Mouse (Mus musculus) midbrain, embryonic 15.5 days (tissue): ENCODE results near the gene Sulf2. TPM values are rescaled to one million over a fixed set of nuclear protein-coding genes. Genes with fewer than 3 reads are reported as not detected.

Experiments
- ATAC-seq: fragments of 200-750 bp; cut with Nextera tagmentation; replicated peaks from 2 replicates; pipeline ENCODE4 v1.8.0; 2017; ENCODE audit warnings: moderate TSS enrichment
- H3K27ac ChIP-seq: fragments of 300-500 bp; sonication (generic); 2 replicates; pipeline ENCODE4 v1.5.1; 2015; ENCODE audit warnings: mild to moderate bottlenecking, inconsistent platforms
- H3K27me3 ChIP-seq: fragments of 300-500 bp; sonication (generic); replicated peaks from 2 replicates; pipeline ENCODE4 v1.6.1; 2015; ENCODE audit warnings: inconsistent platforms
- H3K36me3 ChIP-seq: fragments of 300-500 bp; sonication (generic); replicated peaks from 2 replicates; pipeline ENCODE4 v1.6.1; 2015; ENCODE audit warnings: inconsistent platforms
- H3K4me1 ChIP-seq: fragments of 300-500 bp; sonication (generic); 2 replicates; pipeline ENCODE4 v1.6.1; 2015; ENCODE audit warnings: inconsistent platforms
- H3K4me2 ChIP-seq: fragments of 300-500 bp; sonication (generic); 2 replicates; pipeline ENCODE4 v1.6.1; 2015; ENCODE audit warnings: inconsistent platforms, mild to moderate bottlenecking, moderate library complexity
- H3K4me3 ChIP-seq: fragments of 300-500 bp; sonication (generic); 2 replicates; pipeline ENCODE4 v1.5.1; 2015; ENCODE audit warnings: mild to moderate bottlenecking, inconsistent platforms
- H3K9ac ChIP-seq: fragments of 300-500 bp; sonication (generic); 2 replicates; pipeline ENCODE4 v1.6.1; 2015; ENCODE audit warnings: mild to moderate bottlenecking, inconsistent platforms
- H3K9me3 ChIP-seq: fragments of 300-500 bp; sonication (generic); 2 replicates; pipeline ENCODE4 v1.6.1; 2016; ENCODE audit warnings: inconsistent platforms
- WGBS: fragments of 180-500 bp; shearing (Covaris S2); methylation state at CpG from one replicate; pipeline ENCODE4 v1.1.7; 2015; ENCODE audit warnings: mixed read lengths; 5-methylcytosine and 5-hydroxymethylcytosine counted together
- polyA plus RNA-seq: library from polyadenylated mRNA; unstranded; fragments of >200 nt; fragmentation: Nextera tagmentation; extraction: Ambion mirVana; gene quantifications from 2 replicates; pipeline ENCODE4 v1.2.1, GENCODE M21; 2015

Sulf2 gene
- polyA plus RNA-seq, 1 experiment from 2014 or later = 108 TPM

GRCm38 (mm10) chr2:166059684-166060423, 95.6 kb downstream of the Sulf2 start:
- Histone ChIP-seq H3K4me3 (no peak overlapping the region), H3K27me3 (no peaks in the 10 kb centered on the region), H3K9ac (no peak overlapping the region), H3K36me3 (peaks cover 37% of the 10 kb centered on the region), H3K27ac (no peak overlapping the region), H3K4me1 (no peaks in the 10 kb centered on the region), H3K9me3 (no peaks in the 10 kb centered on the region), H3K4me2 (no peak overlapping the region)
- whole genome bisulfite sequencing = 74% methylated on average over 7 of the region's 7 CpGs
- ATAC-seq = no peak

GRCm38 (mm10) chr2:166054002-166054539, 101.4 kb downstream of the Sulf2 start:
- Histone ChIP-seq H3K4me3 (no peak overlapping the region), H3K9me3 (no peaks in the 10 kb centered on the region), H3K4me2 (no peak overlapping the region), H3K27ac (no peak overlapping the region), H3K9ac (no peak overlapping the region), H3K36me3 (peaks cover 23% of the 10 kb centered on the region; the same call in 1 of the 2 replicates), H3K4me1 (no peaks in the 10 kb centered on the region), H3K27me3 (no peaks in the 10 kb centered on the region)
- WGBS = 94% methylated on average over 14 of the region's 14 CpGs
- ATAC-seq = no peak

DNA sequence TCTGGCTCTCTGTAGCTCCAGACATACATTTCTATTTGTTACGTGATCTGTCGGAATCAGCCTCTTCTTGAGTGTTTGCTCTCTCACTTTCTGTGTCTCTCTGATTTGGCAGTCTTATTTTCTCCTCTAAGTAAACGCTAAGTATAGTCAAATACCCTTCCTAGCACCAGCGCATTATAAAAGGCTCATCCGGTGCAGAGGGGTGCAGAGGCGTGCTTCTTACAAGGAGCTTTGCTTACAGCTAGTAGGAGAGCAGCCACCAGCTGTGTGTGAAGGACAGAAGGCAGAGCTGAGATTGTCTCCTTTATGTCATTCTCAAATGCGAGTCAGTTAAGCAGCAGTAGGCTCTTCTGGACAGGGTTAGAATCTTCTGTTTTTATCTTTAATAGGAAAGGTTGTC, 103.5 kb downstream of the Sulf2 start:
- H3K9me3 ChIP-seq = no peaks in the 10 kb centered on the region
- no peaks in the 10 kb centered on the region for H3K27me3 ChIP-seq
- H3K4me1 ChIP-seq = no peaks in the 10 kb centered on the region
- H3K4me2 ChIP-seq = no peak overlapping the region
- WGBS = 89% methylated on average over 7 of the region's 7 CpGs
- no peak overlapping the region for H3K27ac ChIP-seq
- no peak overlapping the region for H3K9ac ChIP-seq
- H3K36me3 ChIP-seq = peaks cover 27% of the 10 kb centered on the region; the same call in 1 of the 2 replicates
- no peak for ATAC-seq
- H3K4me3 ChIP-seq = no peak overlapping the region

DNA sequence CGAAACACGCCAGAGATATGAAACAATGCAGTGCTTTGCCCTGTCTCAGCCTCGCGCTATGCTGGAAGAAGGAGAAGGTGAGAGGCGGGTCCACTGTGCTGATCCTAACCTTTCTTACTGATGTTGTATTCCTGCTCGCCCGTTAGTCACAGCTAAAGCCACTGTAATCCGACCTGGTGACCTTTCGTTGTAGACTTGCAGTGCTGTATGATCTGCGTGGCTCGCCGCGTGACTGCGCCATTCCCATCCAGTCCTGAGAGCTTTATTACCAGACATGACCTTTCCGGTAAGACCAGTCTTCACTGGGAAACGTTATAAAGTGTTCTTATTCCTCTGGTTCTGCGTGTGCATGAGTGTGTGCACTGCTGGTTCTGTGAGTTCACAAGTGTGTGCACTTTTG, 104.0 kb downstream of the Sulf2 start:
- no peak overlapping the region for H3K4me2 ChIP-seq

DNA sequence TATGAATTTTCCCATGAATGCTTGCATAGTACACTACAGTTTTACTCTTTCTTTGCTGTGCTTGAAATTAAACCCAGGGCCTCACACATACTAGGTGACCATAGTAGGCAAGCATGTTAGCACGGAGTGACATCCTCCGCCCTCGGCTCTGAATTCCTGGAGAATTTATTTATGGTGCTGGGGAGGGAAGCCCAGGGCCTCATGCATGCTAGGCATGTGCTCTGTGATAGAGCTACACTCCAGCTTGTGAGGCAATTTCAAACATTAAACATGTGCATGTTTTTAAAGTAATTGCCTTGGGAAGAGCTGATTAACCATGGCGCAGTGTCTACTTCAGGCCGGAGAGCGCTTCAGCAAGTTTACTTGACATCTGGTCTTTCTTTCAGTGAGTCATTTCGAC, 106.6 kb downstream of the Sulf2 start:
- Histone ChIP-seq H3K4me1 (0 out of 2 replicates have a peak, but pooled peaks cover 2% of the 10 kb centered on the region), H3K9ac (no peak overlapping the region), H3K4me3 (no peak overlapping the region), H3K36me3 (peaks cover 14% of the 10 kb centered on the region; the same call in 1 of the 2 replicates), H3K9me3 (no peaks in the 10 kb centered on the region), H3K27ac (no peak overlapping the region), H3K4me2 (no peak overlapping the region), H3K27me3 (no peaks in the 10 kb centered on the region)
- ATAC-seq = no peak
- 87% methylated on average over 7 of the region's 7 CpGs for WGBS

More for the DNA sequence above, 104.0 kb downstream of the Sulf2 start:
- Histone ChIP-seq H3K4me1 (no peaks in the 10 kb centered on the region), H3K9ac (no peak overlapping the region), H3K36me3 (peaks cover 27% of the 10 kb centered on the region; the same call in 1 of the 2 replicates), H3K9me3 (no peaks in the 10 kb centered on the region), H3K27me3 (no peaks in the 10 kb centered on the region), H3K27ac (no peak overlapping the region), H3K4me3 (no peak overlapping the region)
- ATAC-seq = no peak
- 89% methylated on average over 17 of the region's 17 CpGs for WGBS

- 92% methylated on average over 4 of the region's 4 CpGs for WGBS
- 0 out of 2 replicates have a peak, but pooled peaks cover 2% of the 10 kb centered on the region for H3K4me1 ChIP-seq
Measured at GRCm38 (mm10) chr2:166047931-166048330, 107.5 kb downstream of the Sulf2 start.

DNA sequence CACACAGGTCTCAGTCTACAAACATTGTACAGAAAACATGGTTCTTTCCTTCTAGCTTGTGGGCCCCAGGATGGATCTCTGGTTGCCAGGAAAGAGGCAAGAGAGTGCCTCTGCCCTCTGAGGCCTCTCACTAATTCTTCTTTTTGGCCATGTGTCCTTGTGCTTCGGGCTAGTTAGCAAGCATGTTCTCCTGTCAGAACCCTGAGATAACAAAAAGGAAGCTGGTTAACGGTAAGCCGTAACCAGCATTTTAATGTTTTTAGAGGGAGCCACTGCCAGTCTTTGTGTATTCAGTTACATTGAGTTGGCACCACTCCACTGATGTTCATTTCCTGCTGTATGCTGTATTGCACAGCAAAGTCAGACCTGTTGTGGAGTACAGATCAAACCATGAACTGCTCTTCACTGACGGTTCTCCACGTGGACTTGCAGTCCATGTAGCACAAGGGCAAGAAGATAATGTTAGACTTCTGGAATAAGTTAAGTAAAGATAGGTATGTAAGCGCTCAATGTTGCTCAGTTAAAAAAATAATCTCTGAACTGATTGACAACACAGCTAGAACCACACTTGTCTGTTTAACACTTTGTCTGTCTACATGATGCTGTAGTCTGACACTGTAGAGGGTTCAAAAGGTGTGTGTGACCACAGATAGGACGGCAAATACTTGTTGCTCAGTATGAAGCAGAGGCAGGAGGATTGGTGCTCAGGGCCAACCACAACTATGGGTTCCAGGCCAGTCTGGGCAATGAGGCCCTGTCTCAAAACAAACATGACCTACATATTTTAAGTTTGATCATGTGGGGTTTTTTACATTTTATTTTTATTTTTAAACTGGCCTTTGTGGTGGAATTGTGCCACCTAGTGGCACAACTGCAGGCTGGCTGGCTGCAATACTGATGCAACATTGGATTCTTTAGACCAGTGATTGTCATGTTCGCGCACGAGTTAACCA, 109.6 kb downstream of the Sulf2 start:
- H3K4me3 ChIP-seq = no peak overlapping the region
- WGBS = 69% methylated on average over 10 of the region's 10 CpGs

More at GRCm38 (mm10) chr2:166047931-166048330, 107.5 kb downstream of the Sulf2 start:
- ATAC-seq = no peak
- Histone ChIP-seq H3K36me3 (peaks cover 14% of the 10 kb centered on the region; the same call in 1 of the 2 replicates), H3K27me3 (no peaks in the 10 kb centered on the region), H3K4me3 (no peak overlapping the region), H3K9ac (no peak overlapping the region), H3K27ac (no peak overlapping the region), H3K9me3 (no peaks in the 10 kb centered on the region), H3K4me2 (no peak overlapping the region)

GRCm38 (mm10) chr2:166045006-166045405, 110.5 kb downstream of the Sulf2 start:
- Histone ChIP-seq H3K36me3 (peaks cover 6% of the 10 kb centered on the region; the same call in 1 of the 2 replicates), H3K9me3 (no peaks in the 10 kb centered on the region), H3K27me3 (no peaks in the 10 kb centered on the region), H3K9ac (no peak overlapping the region), H3K4me3 (no peak overlapping the region), H3K4me2 (no peak overlapping the region), H3K4me1 (peaks cover 5% of the 10 kb centered on the region; the same call in 1 of the 2 replicates), H3K27ac (no peak overlapping the region)
- 89% methylated on average over 2 of the region's 2 CpGs for whole genome bisulfite sequencing
- no peak for ATAC-seq

More for the DNA sequence above, 109.6 kb downstream of the Sulf2 start:
- no peaks in the 10 kb centered on the region for H3K27me3 ChIP-seq
- H3K4me1 ChIP-seq = peaks cover 4% of the 10 kb centered on the region; the same call in 1 of the 2 replicates
- H3K27ac ChIP-seq = no peak overlapping the region
- H3K9ac ChIP-seq = no peak overlapping the region
- no peaks in the 10 kb centered on the region for H3K9me3 ChIP-seq
- peaks cover 6% of the 10 kb centered on the region; the same call in 1 of the 2 replicates for H3K36me3 ChIP-seq
- no peak overlapping the region for H3K4me2 ChIP-seq
- no peak for ATAC-seq

GRCm38 (mm10) chr2:166042542-166042941, 112.9 kb downstream of the Sulf2 start:
- Histone ChIP-seq H3K36me3 (no peaks in the 10 kb centered on the region), H3K4me3 (no peak overlapping the region), H3K27ac (no peak overlapping the region), H3K4me1 (peaks cover 5% of the 10 kb centered on the region; the same call in 1 of the 2 replicates), H3K27me3 (no peaks in the 10 kb centered on the region), H3K9me3 (no peaks in the 10 kb centered on the region), H3K9ac (no peak overlapping the region), H3K4me2 (no peak overlapping the region)
- WGBS = 83% methylated on average over 1 of the region's 1 CpGs
- no peak for ATAC-seq

DNA sequence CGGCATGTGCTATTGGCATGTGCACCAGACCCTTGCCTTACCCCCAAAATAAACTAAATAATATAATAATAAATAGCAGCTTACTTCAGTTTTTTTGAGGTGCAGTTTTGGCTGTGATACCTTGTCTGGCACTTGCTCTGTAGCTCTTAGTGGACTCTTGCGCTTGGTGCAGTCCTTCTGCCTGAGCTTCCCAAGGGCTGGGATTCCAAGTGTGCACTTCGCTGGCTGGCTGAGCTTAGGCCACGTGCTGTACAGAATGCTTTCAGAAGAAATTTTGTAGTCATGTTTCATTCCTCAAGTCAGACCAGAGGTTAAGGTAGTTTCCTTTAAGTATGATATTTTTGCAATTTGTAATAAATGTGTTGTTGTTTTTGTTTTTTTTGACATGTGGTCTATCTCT, 115.8 kb downstream of the Sulf2 start:
- WGBS = 88% methylated on average over 4 of the region's 4 CpGs
- H3K27ac ChIP-seq = no peak overlapping the region
- peaks cover 3% of the 10 kb centered on the region; the same call in 1 of the 2 replicates for H3K4me1 ChIP-seq
- no peak overlapping the region for H3K4me2 ChIP-seq
- H3K9ac ChIP-seq = no peak overlapping the region
- no peaks in the 10 kb centered on the region for H3K27me3 ChIP-seq
- no peak for ATAC-seq
- H3K4me3 ChIP-seq = no peak overlapping the region
- H3K36me3 ChIP-seq = no peaks in the 10 kb centered on the region
- no peaks in the 10 kb centered on the region for H3K9me3 ChIP-seq

DNA sequence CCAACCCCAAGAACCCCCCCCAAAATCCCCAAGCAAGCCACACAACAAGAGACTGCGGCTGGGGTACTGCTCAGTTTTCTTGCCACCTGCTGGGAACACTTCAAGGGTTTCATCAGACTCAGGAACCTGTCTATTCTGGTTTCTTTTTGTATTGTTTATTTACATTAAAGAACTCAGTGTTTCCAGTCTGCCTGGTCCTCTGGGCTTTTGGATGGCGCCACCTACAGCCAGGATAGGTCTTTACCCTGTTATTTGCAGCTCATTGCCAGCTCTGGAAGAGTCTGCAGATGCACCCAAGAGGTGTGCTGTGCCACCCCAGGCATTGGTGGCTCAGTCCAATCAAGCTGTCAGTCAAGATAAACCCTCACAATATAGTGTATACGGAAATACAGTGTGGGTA, 119.7 kb downstream of the Sulf2 start:
- Histone ChIP-seq H3K9me3 (no peaks in the 10 kb centered on the region), H3K27ac (no peak overlapping the region), H3K4me1 (peaks cover 13% of the 10 kb centered on the region), H3K4me2 (no peak overlapping the region), H3K9ac (no peak overlapping the region), H3K4me3 (no peak overlapping the region), H3K36me3 (no peaks in the 10 kb centered on the region), H3K27me3 (no peaks in the 10 kb centered on the region)
- WGBS = 53% methylated on average over 3 of the region's 3 CpGs
- ATAC-seq = no peak

- no peak overlapping the region for H3K4me3 ChIP-seq
- no peak overlapping the region for H3K27ac ChIP-seq
- H3K9me3 ChIP-seq = no peaks in the 10 kb centered on the region
- peaks cover 20% of the 10 kb centered on the region for H3K4me1 ChIP-seq
- no peak for ATAC-seq
- H3K36me3 ChIP-seq = no peaks in the 10 kb centered on the region
- H3K4me2 ChIP-seq = no peak overlapping the region
- no peak overlapping the region for H3K9ac ChIP-seq
- H3K27me3 ChIP-seq = no peaks in the 10 kb centered on the region
- 75% methylated on average over 3 of the region's 3 CpGs for WGBS
Measured at GRCm38 (mm10) chr2:166034967-166035490, 120.4 kb downstream of the Sulf2 start.
